Mouse (Mus musculus) forebrain, embryonic 10.5 days (tissue): ENCODE measurements around the gene Hormad2. TPM values are rescaled to one million over a fixed set of nuclear protein-coding genes. Genes with fewer than 3 reads are reported as not detected.

Experiments
- DNase-seq: peaks from one replicate; pipeline ENCODE4 v3.0.0-alpha.2; 2017; ENCODE audit warnings: low spot score; ENCODE audit errors: extremely low spot score
- H3K27ac ChIP-seq: fragments of 300-500 bp; sonication (generic); 2 replicates; pipeline ENCODE4 v1.5.1; 2016; ENCODE audit warnings: mild to moderate bottlenecking
- H3K27me3 ChIP-seq: fragments of 300-500 bp; sonication (generic); 2 replicates; pipeline ENCODE4 v1.6.1; 2016; ENCODE audit warnings: mild to moderate bottlenecking; ENCODE audit not compliant: poor library complexity, severe bottlenecking
- H3K36me3 ChIP-seq: fragments of 300-500 bp; sonication (generic); replicated peaks from 2 replicates; pipeline ENCODE4 v1.6.1; 2016; ENCODE audit warnings: mild to moderate bottlenecking, moderate library complexity
- H3K4me1 ChIP-seq: fragments of 300-500 bp; sonication (generic); 2 replicates; pipeline ENCODE4 v1.6.1; 2016
- H3K4me3 ChIP-seq: fragments of 300-500 bp; sonication (generic); 2 replicates; pipeline ENCODE4 v1.5.1; 2016; ENCODE audit warnings: mild to moderate bottlenecking, moderate library complexity
- H3K9me3 ChIP-seq: fragments of 300-500 bp; sonication (generic); 2 replicates; pipeline ENCODE4 v1.6.1; 2016; ENCODE audit warnings: mild to moderate bottlenecking, moderate library complexity
- WGBS: fragments of 180-500 bp; shearing (Covaris S2); methylation state at CpG from one replicate; pipeline ENCODE4 v1.1.7; 2016; 5-methylcytosine and 5-hydroxymethylcytosine counted together
- polyA plus RNA-seq: library from polyadenylated mRNA; unstranded; fragments of >200 nt; fragmentation: Nextera tagmentation; extraction: Ambion mirVana; gene quantifications from 2 replicates; pipeline ENCODE4 v1.2.1, GENCODE M21; 2016

Hormad2 gene
- polyA plus RNA-seq, 1 experiment from 2014 or later: 0.33 TPM

- Histone ChIP-seq H3K36me3 (no peaks in the 10 kb centered on the region), H3K27ac (no peak overlapping the region), H3K9me3 (no peaks in the 10 kb centered on the region), H3K4me3 (no peak overlapping the region), H3K4me1 (no peaks in the 10 kb centered on the region), H3K27me3 (no peaks in the 10 kb centered on the region)
- DNase-seq: no peak
- 84% methylated on average over 4 of the region's 4 CpGs for WGBS
These were observed 61.0 kb downstream of the Hormad2 start for GRCm38 (mm10) chr11:4379857-4380256.

GRCm38 (mm10) chr11:4366389-4366788 lies 74.5 kb downstream of the Hormad2 start:
- 90% methylated on average over 4 of the region's 4 CpGs for WGBS
- Histone ChIP-seq H3K27me3 (no peaks in the 10 kb centered on the region), H3K4me1 (no peaks in the 10 kb centered on the region), H3K9me3 (no peaks in the 10 kb centered on the region), H3K36me3 (no peaks in the 10 kb centered on the region), H3K27ac (no peak overlapping the region), H3K4me3 (no peak overlapping the region)
- DNase-seq: no peak

- no peaks in the 10 kb centered on the region; the same call in 1 of the 2 replicates for H3K27me3 ChIP-seq
- no peaks in the 10 kb centered on the region for H3K36me3 ChIP-seq
- H3K4me1 ChIP-seq: no peaks in the 10 kb centered on the region
- H3K27ac ChIP-seq: no peak overlapping the region
- peaks cover 5% of the 10 kb centered on the region; the same call in 1 of the 2 replicates for H3K9me3 ChIP-seq
- DNase-seq: no peak
- 74% methylated on average over 5 of the region's 5 CpGs for WGBS
- H3K4me3 ChIP-seq: no peak overlapping the region
These were observed 85.5 kb downstream of the Hormad2 start for GRCm38 (mm10) chr11:4355430-4355829.

GRCm38 (mm10) chr11:4352637-4353036 lies 88.3 kb downstream of the Hormad2 start:
- Histone ChIP-seq H3K4me3 (no peak overlapping the region), H3K9me3 (no peaks in the 10 kb centered on the region), H3K36me3 (no peaks in the 10 kb centered on the region), H3K27me3 (no peaks in the 10 kb centered on the region; the same call in 1 of the 2 replicates), H3K27ac (no peak overlapping the region), H3K4me1 (no peaks in the 10 kb centered on the region)
- 72% methylated on average over 3 of the region's 3 CpGs for WGBS
- DNase-seq: no peak

GRCm38 (mm10) chr11:4343926-4344325 lies 97.0 kb downstream of the Hormad2 start:
- no peaks in the 10 kb centered on the region for H3K27me3 ChIP-seq
- H3K9me3 ChIP-seq: no peaks in the 10 kb centered on the region
- no peak overlapping the region for H3K4me3 ChIP-seq
- peaks cover 24% of the 10 kb centered on the region for H3K4me1 ChIP-seq
- H3K27ac ChIP-seq: no peak overlapping the region
- WGBS: 38% methylated on average over 4 of the region's 4 CpGs
- DNase-seq: no peak
- H3K36me3 ChIP-seq: no peaks in the 10 kb centered on the region

GRCm38 (mm10) chr11:4342027-4342426 lies 98.9 kb downstream of the Hormad2 start:
- H3K27me3 ChIP-seq: no peaks in the 10 kb centered on the region
- WGBS: 64% methylated on average over 7 of the region's 7 CpGs
- no peaks in the 10 kb centered on the region for H3K9me3 ChIP-seq
- H3K4me1 ChIP-seq: peaks cover 24% of the 10 kb centered on the region
- H3K27ac ChIP-seq: no peak overlapping the region
- no peaks in the 10 kb centered on the region for H3K36me3 ChIP-seq
- no peak for DNase-seq
- no peak overlapping the region for H3K4me3 ChIP-seq

GRCm38 (mm10) chr11:4340109-4340779 lies 100.7 kb downstream of the Hormad2 start:
- no peaks in the 10 kb centered on the region for H3K36me3 ChIP-seq
- peaks cover 24% of the 10 kb centered on the region for H3K4me1 ChIP-seq
- WGBS: 94% methylated on average over 9 of the region's 9 CpGs
- no peaks in the 10 kb centered on the region for H3K27me3 ChIP-seq
- no peaks in the 10 kb centered on the region for H3K9me3 ChIP-seq
- no peak overlapping the region for H3K4me3 ChIP-seq
- H3K27ac ChIP-seq: no peak overlapping the region
- DNase-seq: no peak

- H3K27me3 ChIP-seq: no peaks in the 10 kb centered on the region
- no peak for DNase-seq
- 94% methylated on average over 1 of the region's 1 CpGs for WGBS
- no peaks in the 10 kb centered on the region for H3K36me3 ChIP-seq
- no peak overlapping the region for H3K27ac ChIP-seq
- no peak overlapping the region for H3K4me3 ChIP-seq
- H3K4me1 ChIP-seq: peaks cover 17% of the 10 kb centered on the region
- no peaks in the 10 kb centered on the region for H3K9me3 ChIP-seq
These were observed 101.6 kb downstream of the Hormad2 start for GRCm38 (mm10) chr11:4339275-4339674.

GRCm38 (mm10) chr11:4336693-4337283 lies 104.1 kb downstream of the Hormad2 start:
- 94% methylated on average over 8 of the region's 8 CpGs for WGBS
- Histone ChIP-seq H3K4me1 (peaks cover 6% of the 10 kb centered on the region; the same call in 1 of the 2 replicates), H3K27ac (no peak overlapping the region), H3K4me3 (no peak overlapping the region), H3K36me3 (no peaks in the 10 kb centered on the region), H3K27me3 (no peaks in the 10 kb centered on the region), H3K9me3 (no peaks in the 10 kb centered on the region)
- DNase-seq: peak; percentile 2

GRCm38 (mm10) chr11:4335810-4336692 lies 104.9 kb downstream of the Hormad2 start:
- H3K27ac ChIP-seq: no peak overlapping the region
- no peak overlapping the region for H3K4me3 ChIP-seq
- H3K27me3 ChIP-seq: no peaks in the 10 kb centered on the region
- WGBS: 82% methylated on average over 10 of the region's 10 CpGs
- peaks cover 3% of the 10 kb centered on the region; the same call in 1 of the 2 replicates for H3K4me1 ChIP-seq
- H3K36me3 ChIP-seq: no peaks in the 10 kb centered on the region
- DNase-seq: peak; percentile 4
- no peaks in the 10 kb centered on the region for H3K9me3 ChIP-seq

- WGBS: 96% methylated on average over 2 of the region's 2 CpGs
These were observed 107.9 kb downstream of the Hormad2 start for GRCm38 (mm10) chr11:4332961-4333360.

GRCm38 (mm10) chr11:4328188-4328587 lies 112.7 kb downstream of the Hormad2 start:
- DNase-seq: no peak
- H3K36me3 ChIP-seq: no peaks in the 10 kb centered on the region
- no peak overlapping the region for H3K27ac ChIP-seq
- no peak overlapping the region for H3K4me3 ChIP-seq
- WGBS: 89% methylated on average over 3 of the region's 3 CpGs
- peaks cover 5% of the 10 kb centered on the region; the same call in 1 of the 2 replicates for H3K27me3 ChIP-seq
- no peaks in the 10 kb centered on the region for H3K9me3 ChIP-seq
- 0 out of 2 replicates have a peak, but pooled peaks cover 3% of the 10 kb centered on the region for H3K4me1 ChIP-seq

More at GRCm38 (mm10) chr11:4332961-4333360, 107.9 kb downstream of the Hormad2 start:
- no peaks in the 10 kb centered on the region for H3K27me3 ChIP-seq
- H3K9me3 ChIP-seq: no peaks in the 10 kb centered on the region
- H3K4me3 ChIP-seq: no peak overlapping the region
- DNase-seq: no peak
- H3K27ac ChIP-seq: no peak overlapping the region
- H3K36me3 ChIP-seq: no peaks in the 10 kb centered on the region
- no peaks in the 10 kb centered on the region for H3K4me1 ChIP-seq
